Mouse (Mus musculus) testis, adult 2 months (tissue): ENCODE results near the gene Rasgef1b. TPM values are rescaled to one million over a fixed set of nuclear protein-coding genes. Genes with fewer than 3 reads are reported as not detected.

ENCODE experiments used
- H3K27ac ChIP-seq: fragments of 200-500 bp; 2 replicates; pipeline ENCODE4 v1.5.1; 2012; ENCODE audit warnings: low read depth, low read length; ENCODE audit not compliant: control insufficient read depth, insufficient read depth
- H3K27me3 ChIP-seq: fragments of 200-500 bp; 2 replicates; pipeline ENCODE4 v1.6.1; 2012; ENCODE audit warnings: mild to moderate bottlenecking, low read length, moderate library complexity; ENCODE audit not compliant: control insufficient read depth, insufficient read depth
- H3K36me3 ChIP-seq: fragments of 200-500 bp; 2 replicates; pipeline ENCODE4 v1.6.1; 2012; ENCODE audit warnings: mild to moderate bottlenecking, low read length; ENCODE audit not compliant: control insufficient read depth, insufficient read depth
- H3K4me1 ChIP-seq: fragments of 200-500 bp; 2 replicates; pipeline ENCODE4 v1.6.1; 2012; ENCODE audit warnings: low read length; ENCODE audit not compliant: control insufficient read depth, insufficient read depth
- H3K4me3 ChIP-seq: fragments of 200-500 bp; 2 replicates; pipeline ENCODE4 v1.5.1; 2012; ENCODE audit warnings: low read depth, mild to moderate bottlenecking, low read length, moderate library complexity, mixed read lengths; ENCODE audit not compliant: control insufficient read depth
- CTCF ChIP-seq: fragments of 200-500 bp; IDR thresholded peaks from 2 replicates; pipeline ENCODE4 v1.5.1; 2012; ENCODE audit warnings: low read depth, mild to moderate bottlenecking, inconsistent platforms, low read length, moderate library complexity; ENCODE audit not compliant: control insufficient read depth, insufficient read depth, insufficient replicate concordance
- POLR2A ChIP-seq: fragments of 200-500 bp; IDR thresholded peaks from 2 replicates; pipeline ENCODE4 v1.6.1; 2012; ENCODE audit warnings: low read depth, mild to moderate bottlenecking, inconsistent platforms, low read length, moderate library complexity; ENCODE audit not compliant: control insufficient read depth
- polyA plus RNA-seq: library from polyadenylated mRNA; depleted of rRNA; stranded (reverse); fragments of >200 nt; gene quantifications from 2 replicates; pipeline ENCODE4 v1.2.3, GENCODE M21; 2012

Rasgef1b gene
- polyA plus RNA-seq, 1 experiment, result 3.2 TPM

DNA sequence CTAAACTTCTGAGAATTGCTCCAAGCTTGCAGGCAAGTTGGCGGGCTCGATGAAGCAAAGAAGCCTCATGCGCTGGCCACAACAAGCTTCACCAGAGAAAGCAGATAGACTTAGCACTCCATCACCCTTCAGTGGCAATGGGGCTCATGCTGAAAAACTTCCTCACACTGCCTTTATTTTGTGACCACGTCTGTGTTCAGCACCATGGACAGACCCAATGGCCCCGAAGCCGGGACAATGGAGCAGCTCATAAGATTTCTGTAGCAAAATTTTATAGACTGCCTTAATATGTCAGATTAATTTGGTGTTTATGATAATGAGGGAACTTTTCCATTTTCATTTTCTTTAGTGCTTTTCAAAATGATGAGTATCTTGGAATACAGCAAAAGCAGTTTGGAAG lies 21.6 kb downstream of the Rasgef1b start:
- Histone ChIP-seq H3K4me1 (no peaks in the 10 kb centered on the region), H3K27ac (no peak overlapping the region), H3K4me3 (no peak overlapping the region), H3K36me3 (no peaks in the 10 kb centered on the region), H3K27me3 (no peaks in the 10 kb centered on the region)
- TF ChIP-seq POLR2A (no peak), CTCF (no peak)

- H3K27ac ChIP-seq, result no peak overlapping the region
- no peaks in the 10 kb centered on the region for H3K27me3 ChIP-seq
- no peaks in the 10 kb centered on the region for H3K4me1 ChIP-seq
- no peaks in the 10 kb centered on the region for H3K36me3 ChIP-seq
- no peak overlapping the region for H3K4me3 ChIP-seq
- no peak for TF ChIP-seq POLR2A
- TF ChIP-seq CTCF, result no peak
These were observed 27.1 kb downstream of the Rasgef1b start for GRCm38 (mm10) chr5:99701811-99702210.

DNA sequence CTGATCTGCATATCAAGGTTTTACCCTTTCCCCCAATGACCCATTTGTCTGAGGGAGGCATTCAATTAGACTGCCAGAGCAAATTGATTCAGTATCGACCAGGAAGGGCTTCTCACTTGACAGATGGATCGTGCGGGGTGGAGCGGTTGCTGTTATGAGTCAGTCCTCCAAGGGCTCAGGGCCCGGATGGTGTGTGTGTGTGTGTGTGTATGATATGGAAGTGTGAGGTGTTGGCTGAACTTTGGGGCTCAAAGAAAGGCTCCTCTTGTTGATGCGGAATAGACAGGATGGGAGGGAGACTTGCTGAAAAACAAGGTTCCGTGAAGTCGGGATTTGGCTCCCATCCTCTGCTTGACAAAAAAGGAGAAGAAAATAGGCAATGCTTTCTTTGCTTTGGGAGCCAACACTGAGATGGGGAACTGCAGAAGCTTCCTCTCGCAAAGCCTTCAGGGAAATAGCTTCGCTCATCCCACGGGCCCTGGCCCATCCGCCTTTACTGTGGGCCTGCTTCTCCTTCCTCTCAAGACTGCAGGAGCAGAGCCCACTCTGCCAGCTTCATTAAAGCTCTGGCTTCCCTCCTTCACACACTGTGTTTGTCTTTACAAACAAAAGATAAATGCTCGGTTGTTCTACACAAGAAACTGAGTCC lies 34.0 kb downstream of the Rasgef1b start:
- TF ChIP-seq POLR2A (no peak), CTCF (no peak)
- H3K27ac ChIP-seq, result no peak overlapping the region
- no peaks in the 10 kb centered on the region for H3K27me3 ChIP-seq
- H3K36me3 ChIP-seq, result no peaks in the 10 kb centered on the region
- no peak overlapping the region for H3K4me3 ChIP-seq
- no peaks in the 10 kb centered on the region for H3K4me1 ChIP-seq

DNA sequence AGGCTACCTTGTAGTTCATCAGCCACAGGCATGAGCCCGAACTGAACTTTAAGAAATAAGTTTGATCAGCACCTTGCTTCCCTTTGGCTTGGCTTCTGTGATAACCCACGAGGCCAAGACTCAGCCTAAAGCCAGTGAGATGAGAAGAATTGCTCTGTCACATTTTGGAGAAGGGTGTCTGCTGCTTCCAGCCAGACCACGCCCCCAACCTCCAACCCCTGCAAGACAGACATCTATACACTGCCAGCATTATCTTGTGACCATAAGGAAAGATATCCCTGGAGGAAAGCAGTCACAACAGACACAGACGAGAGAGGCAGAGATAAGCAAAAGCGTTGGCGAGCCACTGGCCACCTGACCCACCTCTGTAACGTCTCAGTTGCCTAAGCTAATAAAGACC lies 39.0 kb downstream of the Rasgef1b start:
- H3K36me3 ChIP-seq, result no peaks in the 10 kb centered on the region
- H3K27me3 ChIP-seq, result no peaks in the 10 kb centered on the region

DNA sequence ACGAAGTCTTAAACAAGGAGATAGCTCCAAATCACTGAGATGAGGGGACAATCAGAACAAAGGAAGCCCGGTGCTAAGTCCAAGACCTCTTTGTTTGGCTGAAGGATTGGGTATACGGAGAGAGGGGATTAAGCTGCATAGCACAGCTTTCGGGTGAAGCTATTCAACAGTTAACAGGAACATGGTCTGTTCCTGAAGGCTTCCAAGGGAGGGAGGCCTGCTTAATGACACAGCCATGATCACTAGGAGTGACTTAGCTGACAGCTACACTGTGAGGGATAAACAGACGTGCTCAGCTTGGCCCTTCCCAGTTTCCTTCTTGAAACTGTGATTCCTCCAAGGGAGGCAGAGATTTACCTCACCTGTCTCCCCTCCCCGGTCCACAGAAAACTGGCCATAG lies 41.0 kb downstream of the Rasgef1b start:
- Histone ChIP-seq H3K4me1 (no peaks in the 10 kb centered on the region), H3K27ac (no peak overlapping the region), H3K27me3 (no peaks in the 10 kb centered on the region), H3K4me3 (no peak overlapping the region), H3K36me3 (no peaks in the 10 kb centered on the region)
- TF ChIP-seq POLR2A, result no peak
- TF ChIP-seq CTCF, result no peak

More for the DNA sequence above, 39.0 kb downstream of the Rasgef1b start:
- Histone ChIP-seq H3K4me3 (no peak overlapping the region), H3K4me1 (no peaks in the 10 kb centered on the region), H3K27ac (no peak overlapping the region)
- TF ChIP-seq POLR2A, result no peak
- TF ChIP-seq CTCF, result no peak

DNA sequence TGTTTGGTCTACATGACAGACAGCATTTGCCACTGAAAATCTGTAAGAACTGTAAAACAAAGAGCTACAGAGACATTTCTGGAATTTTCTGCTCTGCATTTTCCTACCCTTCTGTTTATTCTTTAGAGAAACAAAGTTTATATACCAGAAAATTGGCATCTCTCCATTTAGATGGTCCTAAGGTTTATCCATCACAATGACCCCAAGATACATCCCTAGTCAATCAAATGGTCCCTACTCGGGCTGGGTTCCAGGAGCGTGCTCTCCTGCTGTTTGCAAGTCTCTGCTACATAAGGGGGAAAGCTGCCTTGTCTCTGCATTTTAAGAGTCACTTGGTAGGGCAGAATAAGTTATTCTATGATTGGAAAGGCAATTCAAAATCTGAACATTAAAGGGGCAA lies 44.8 kb downstream of the Rasgef1b start:
- Histone ChIP-seq H3K4me1 (no peaks in the 10 kb centered on the region), H3K27me3 (no peaks in the 10 kb centered on the region), H3K27ac (no peak overlapping the region), H3K4me3 (peak overlapping the region; percentile 44), H3K36me3 (no peaks in the 10 kb centered on the region)
- TF ChIP-seq POLR2A (no peak), CTCF (no peak)

DNA sequence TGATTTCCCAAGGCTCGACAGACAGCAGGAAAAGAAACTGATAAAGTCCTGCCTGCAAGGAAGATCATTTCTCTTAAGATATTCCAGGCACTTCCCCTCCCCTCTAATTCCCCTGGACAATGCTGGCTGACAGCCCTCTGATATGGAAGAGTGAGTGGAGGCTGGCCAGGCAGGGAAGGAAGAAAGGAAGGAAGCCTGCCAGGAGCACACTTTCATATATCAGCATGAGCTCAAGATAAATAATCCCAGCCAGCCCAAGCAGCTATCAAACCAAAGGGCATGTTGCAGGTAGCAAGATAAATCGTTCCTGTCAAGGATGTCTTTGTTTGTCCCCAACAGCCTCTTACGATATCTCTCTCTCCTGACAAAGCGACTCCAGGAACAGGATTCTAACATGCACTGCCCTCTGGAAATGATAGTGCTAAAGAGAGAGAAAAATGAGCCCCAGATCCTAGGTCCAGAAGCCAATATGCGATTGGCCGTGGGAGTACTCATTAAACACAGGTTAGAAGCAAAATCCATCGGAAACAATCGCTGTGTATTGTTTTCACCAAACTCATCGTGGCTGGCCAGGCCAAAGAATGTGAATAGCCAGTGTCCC lies 58.8 kb downstream of the Rasgef1b start:
- no peak overlapping the region for H3K27ac ChIP-seq
- no peaks in the 10 kb centered on the region for H3K36me3 ChIP-seq
- no peaks in the 10 kb centered on the region for H3K4me1 ChIP-seq
- H3K27me3 ChIP-seq, result no peaks in the 10 kb centered on the region
- TF ChIP-seq POLR2A (no peak), CTCF (no peak)
- H3K4me3 ChIP-seq, result no peak overlapping the region
